Mouse (Mus musculus): ENCODE results near the gene Gcm1. TPM values are rescaled to one million over a fixed set of nuclear protein-coding genes. Genes with fewer than 3 reads are reported as not detected.

The Gcm1 gene
- under 1 TPM in 1 of 2 experiments, not detected in 1; 0.98 TPM for polyA plus RNA-seq (2017; shearing (Covaris generic))

DNA sequence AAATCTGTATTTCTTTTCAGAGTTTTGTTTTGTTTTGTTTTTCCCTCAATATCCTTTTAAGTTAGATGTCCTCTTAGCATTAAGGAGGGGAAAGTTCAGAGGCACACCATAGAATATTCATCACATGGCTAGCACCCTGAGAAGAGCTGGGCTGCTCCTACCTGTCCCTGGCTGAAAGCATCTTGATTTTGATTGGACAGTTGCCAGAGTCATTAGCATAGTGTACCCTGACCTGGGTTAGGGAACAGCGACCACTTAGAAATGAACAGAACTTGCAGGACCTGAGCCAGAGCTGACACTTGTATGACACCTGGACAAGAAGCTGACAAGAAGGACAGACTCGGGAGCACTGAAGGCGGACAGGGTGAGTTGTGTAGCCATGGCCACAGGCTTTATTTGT lies at the start of gene Gcm1:
Gene Gcm1 (plus strand): TSS at position 248 of the 400 bp plus-strand sequence.

DNA sequence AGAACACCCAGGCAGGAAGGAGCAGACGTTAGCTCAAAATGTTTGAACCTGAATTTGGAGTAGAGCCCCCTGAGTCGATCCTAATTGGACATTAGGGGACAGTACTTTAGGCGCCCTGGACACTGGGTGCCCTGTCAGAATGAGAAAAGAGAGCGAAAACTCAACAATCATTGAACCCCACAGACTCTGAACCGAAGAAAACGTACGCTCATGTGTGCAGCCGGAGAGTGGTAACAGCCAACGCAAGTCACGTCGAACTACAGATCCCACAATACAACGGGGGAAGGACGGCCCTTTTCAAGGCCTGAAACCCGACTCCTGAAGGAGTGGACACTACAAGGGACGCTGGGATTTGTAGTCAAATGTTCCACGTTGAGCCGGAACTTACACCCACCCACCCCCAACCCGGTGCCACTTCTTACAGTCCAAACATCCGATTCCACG lies 57.1 kb downstream of the Gcm1 start, which contains the start of the genes Fbxo9 and Ick:
Gene Fbxo9 (minus strand): TSS at position 270 of the 444 bp plus-strand sequence.
Gene Ick (plus strand): TSS at position 397 of the 444 bp plus-strand sequence.

Other genes with a start within 250 kb of the Gcm1 start
- 100 to 1,000 TPM; 167 to 168 TPM for gene Elovl5, start 134.6 kb upstream of the Gcm1 start, polyA plus RNA-seq (2017; shearing (Covaris generic))
- 100 to 1,000 TPM in 1 of 2 experiments, 10 to 100 TPM in 1; 72.1 to 102 TPM for gene Fbxo9, start 57.1 kb downstream of the Gcm1 start, polyA plus RNA-seq (2017; shearing (Covaris generic))
- 10 to 100 TPM in 1 of 2 experiments, 1 to 10 TPM in 1; 8.3 to 12.2 TPM for gene Ick, start 57.3 kb downstream of the Gcm1 start, polyA plus RNA-seq (2017; shearing (Covaris generic))
- 10 to 100 TPM in 1 of 2 experiments, 1 to 10 TPM in 1; 4.3 to 31.4 TPM for gene Gsta4, start 130.8 kb downstream of the Gcm1 start, polyA plus RNA-seq (2017; shearing (Covaris generic))
- gene Gsta1, start 178.7 kb downstream of the Gcm1 start, polyA plus RNA-seq (2017; shearing (Covaris generic)) = under 1 TPM in 1 of 2 experiments, not detected in 1; 0.53 TPM
- not detected for gene Gm3776, start 205.2 kb downstream of the Gcm1 start, polyA plus RNA-seq (2017; shearing (Covaris generic))
- gene Gm10639, start 238.0 kb downstream of the Gcm1 start, polyA plus RNA-seq (2017; shearing (Covaris generic)) = under 1 TPM in 1 of 2 experiments, not detected in 1; 0.81 TPM